15 mouse cellular contexts compared by ENCODE assay signal in genomic region chr13:54596107-54596690, GRCm38 (mm10). TPM values are rescaled to one million over a fixed set of nuclear protein-coding genes. Genes with fewer than 3 reads are reported as not detected.
DNase-seq lines count a peak whose midpoint lies in the region; ATAC-seq and TF ChIP-seq lines count a peak whose summit lies in the region.
"Had no signal": no experiment of that assay in that cellular context is flagged by ENCODE, and none has a peak within 500 bp of the region (broad histone marks: within the 10 kb centered on the region; RNA-seq: fewer than 3 reads in every experiment).

No protein-coding gene starts in this region.

- no peaks in the 10 kb centered on the region for H3K9me3 ChIP-seq in hindbrain, embryonic 16.5 days (ENCODE audit: control insufficient read depth, low read length)
- no peaks in the 10 kb centered on the region for H3K9me3 ChIP-seq in hindbrain, postnatal 0 days (ENCODE audit: low read length)
- no peaks in the 10 kb centered on the region for H3K9me3 ChIP-seq in heart, embryonic 11.5 days (replicated peaks; ENCODE audit: control insufficient read depth, low read length)
- H3K9me3 ChIP-seq in intestine, embryonic 16.5 days (ENCODE audit: control insufficient read depth, low read length), result no peaks in the 10 kb centered on the region
- H3K9me3 ChIP-seq: hindbrain, embryonic 13.5 days; neural tube, embryonic 13.5 days had no signal

- 0 out of 2 replicates have a peak overlapping the region, but pooled peaks have one; percentile 12 for H3K27ac ChIP-seq in hindbrain, embryonic 16.5 days (ENCODE audit: low read depth, low read length)
- no peak overlapping the region for H3K27ac ChIP-seq in hindbrain, postnatal 0 days
- H3K27ac ChIP-seq in heart, embryonic 11.5 days (ENCODE audit: low read depth, low read length), result peak overlapping the region; percentile 50; the same call in 1 of the 2 replicates
- peak overlapping the region; percentile 24; the same call in 1 of the 2 replicates for H3K27ac ChIP-seq in intestine, embryonic 16.5 days (ENCODE audit: low read length)
- H3K27ac ChIP-seq: hindbrain, embryonic 13.5 days; kidney, postnatal 0 days; neural tube, embryonic 13.5 days had no signal

- no peak overlapping the region for H3K4me3 ChIP-seq in hindbrain, embryonic 16.5 days (ENCODE audit: low read length)
- H3K4me3 ChIP-seq in hindbrain, postnatal 0 days (ENCODE audit: low read length), result no peak overlapping the region
- no peak overlapping the region for H3K4me3 ChIP-seq in heart, embryonic 11.5 days (ENCODE audit: low read depth, low read length)
- no peak overlapping the region for H3K4me3 ChIP-seq in intestine, embryonic 16.5 days (ENCODE audit: low read length)
- H3K4me3 ChIP-seq: hindbrain, embryonic 13.5 days; neural tube, embryonic 13.5 days had no signal

- no peak for ATAC-seq in hindbrain, embryonic 16.5 days
- ATAC-seq in hindbrain, postnatal 0 days, result no peak
- ATAC-seq in heart, embryonic 11.5 days (replicated peaks; ENCODE audit: insufficient number of reproducible peaks, low FRiP score, low TSS enrichment), result no peak
- peak; percentile 58 for ATAC-seq in intestine, embryonic 16.5 days

- peaks cover 15% of the 10 kb centered on the region for H3K36me3 ChIP-seq in hindbrain, embryonic 16.5 days (ENCODE audit: control insufficient read depth, insufficient read depth, low read length)
- peaks cover 13% of the 10 kb centered on the region; the same call in 1 of the 2 replicates for H3K36me3 ChIP-seq in hindbrain, postnatal 0 days (ENCODE audit: insufficient read depth, low read length)
- peaks cover 4% of the 10 kb centered on the region; the same call in 1 of the 2 replicates for H3K36me3 ChIP-seq in heart, embryonic 11.5 days (ENCODE audit: control insufficient read depth, insufficient read depth, low read length)
- H3K36me3 ChIP-seq in intestine, embryonic 16.5 days (ENCODE audit: control insufficient read depth, insufficient read depth, low read length), result no peaks in the 10 kb centered on the region

- peak overlapping the region; percentile 22; the same call in 1 of the 2 replicates for H3K9ac ChIP-seq in hindbrain, embryonic 16.5 days (ENCODE audit: low read depth, low read length)
- H3K9ac ChIP-seq in hindbrain, postnatal 0 days (replicated peaks; ENCODE audit: low read length), result no peak overlapping the region
- H3K9ac ChIP-seq in heart, embryonic 11.5 days (ENCODE audit: low read depth, low read length), result no peak overlapping the region
- no peak overlapping the region for H3K9ac ChIP-seq in intestine, embryonic 16.5 days (ENCODE audit: low read depth, low read length)
- H3K9ac ChIP-seq: hindbrain, embryonic 13.5 days; neural tube, embryonic 13.5 days had no signal

- H3K27me3 ChIP-seq in hindbrain, embryonic 16.5 days (replicated peaks; ENCODE audit: control insufficient read depth, insufficient read depth, low read length), result no peaks in the 10 kb centered on the region
- H3K27me3 ChIP-seq in hindbrain, postnatal 0 days (ENCODE audit: insufficient read depth, low read length), result no peaks in the 10 kb centered on the region
- H3K27me3 ChIP-seq in heart, embryonic 11.5 days (ENCODE audit: control insufficient read depth, insufficient read depth, low read length), result no peaks in the 10 kb centered on the region
- H3K27me3 ChIP-seq in intestine, embryonic 16.5 days (replicated peaks; ENCODE audit: control insufficient read depth, insufficient read depth, low read length), result no peaks in the 10 kb centered on the region
- H3K27me3 ChIP-seq: hindbrain, embryonic 13.5 days; neural tube, embryonic 13.5 days had no signal

- WGBS in hindbrain, embryonic 16.5 days, result 85% methylated on average over 8 of the region's 8 CpGs
- 70% methylated on average over 8 of the region's 8 CpGs for WGBS in hindbrain, postnatal 0 days
- 56% methylated on average over 8 of the region's 8 CpGs for WGBS in heart, embryonic 11.5 days (ENCODE audit: insufficient replicate concordance)
- 60% methylated on average over 8 of the region's 8 CpGs for WGBS in intestine, embryonic 16.5 days

- no peak for TF ChIP-seq CTCF in hindbrain, postnatal 0 days (IDR thresholded peaks at IDR 0.05; ENCODE audit: low read depth)

- peaks cover 14% of the 10 kb centered on the region for H3K4me1 ChIP-seq in hindbrain, embryonic 16.5 days (ENCODE audit: control insufficient read depth, insufficient read depth, low read depth, low read length)
- H3K4me1 ChIP-seq in hindbrain, postnatal 0 days (ENCODE audit: insufficient read depth, low read length), result peaks cover 6% of the 10 kb centered on the region
- peaks cover 33% of the 10 kb centered on the region for H3K4me1 ChIP-seq in heart, embryonic 11.5 days (ENCODE audit: control insufficient read depth, insufficient read depth, low read length)
- H3K4me1 ChIP-seq in intestine, embryonic 16.5 days (ENCODE audit: control insufficient read depth, insufficient read depth, low read length), result peaks cover 14% of the 10 kb centered on the region

- no peak overlapping the region for H3K4me2 ChIP-seq in hindbrain, embryonic 16.5 days (ENCODE audit: low read length)
- no peak overlapping the region for H3K4me2 ChIP-seq in hindbrain, postnatal 0 days (ENCODE audit: low read depth, low read length)
- peak overlapping the region; percentile 7 for H3K4me2 ChIP-seq in heart, embryonic 11.5 days
- H3K4me2 ChIP-seq in intestine, embryonic 16.5 days (ENCODE audit: low read depth, low read length), result no peak overlapping the region
- H3K4me2 ChIP-seq: hindbrain, embryonic 13.5 days; neural tube, embryonic 13.5 days had no signal

- DNase-seq in hindbrain, postnatal 0 days (ENCODE audit: low spot score), result no peak
- DNase-seq in Muller cell, postnatal 12 days (ENCODE audit: inconsistent ontology term), result peak; percentile 61
- no peak for DNase-seq in urinary bladder, adult 2 months (ENCODE audit: low spot score)
- DNase-seq in adrenal gland, adult 2 months, result no peak
- no peak for DNase-seq in spleen, adult 18-20 months
- DNase-seq: cerebellum, adult 8-10 months; embryo, embryonic 11 days; left cerebral cortex, postnatal 4 days; retina, postnatal 1 day had no signal

RNA-seq across cellular contexts. Expression of gene Higd2a, which starts 6.2 kb away (rescaled TPM):
- 253 and 288 TPM in 2 replicates for polyA plus RNA-seq in hindbrain, embryonic 16.5 days (2015; fragmentation: Nextera tagmentation; extraction: Ambion mirVana)
- total RNA-seq in hindbrain, postnatal 0 days (2014; rRNA removed), result 177 and 187 TPM in 2 replicates
- polyA plus RNA-seq in hindbrain, postnatal 0 days (2015; fragmentation: Nextera tagmentation; extraction: Ambion mirVana), result 355 and 362 TPM in 2 replicates
- polyA plus RNA-seq in heart, embryonic 11.5 days (2014; fragmentation: Nextera tagmentation; extraction: Ambion mirVana), result 225 and 241 TPM in 2 replicates
- polyA plus RNA-seq in intestine, embryonic 16.5 days (2015; fragmentation: Nextera tagmentation; extraction: Ambion mirVana), result 260 TPM in 2 replicates
- polyA plus RNA-seq in urinary bladder, adult 2 months (2012; rRNA removed), result 165 and 194 TPM in 2 replicates
- total RNA-seq in adrenal gland, adult 2 months (2021), result 100 to 1,000 TPM; 275 to 281 TPM
- 169 TPM in 2 replicates for polyA plus RNA-seq in adrenal gland, adult 2 months (2012; rRNA removed)

RNA-seq across cellular contexts. Expression of gene Nop16, which starts 6.3 kb away (rescaled TPM):
- polyA plus RNA-seq in hindbrain, embryonic 16.5 days (2015; fragmentation: Nextera tagmentation; extraction: Ambion mirVana), result 64.7 and 69.1 TPM in 2 replicates
- 19.7 and 24.5 TPM in 2 replicates for total RNA-seq in hindbrain, postnatal 0 days (2014; rRNA removed)
- 49.9 and 53.0 TPM in 2 replicates for polyA plus RNA-seq in hindbrain, postnatal 0 days (2015; fragmentation: Nextera tagmentation; extraction: Ambion mirVana)
- polyA plus RNA-seq in heart, embryonic 11.5 days (2014; fragmentation: Nextera tagmentation; extraction: Ambion mirVana), result 61.8 and 65.6 TPM in 2 replicates
- polyA plus RNA-seq in intestine, embryonic 16.5 days (2015; fragmentation: Nextera tagmentation; extraction: Ambion mirVana), result 75.3 and 91.4 TPM in 2 replicates
- polyA plus RNA-seq in urinary bladder, adult 2 months (2012; rRNA removed), result 26.1 and 29.7 TPM in 2 replicates
- total RNA-seq in adrenal gland, adult 2 months (2021), result 10 to 100 TPM; 57.9 to 59.3 TPM
- 3.2 and 3.3 TPM in 2 replicates for polyA plus RNA-seq in adrenal gland, adult 2 months (2012; rRNA removed)

RNA-seq across cellular contexts. Expression of gene Cltb, which starts 14.9 kb away (rescaled TPM):
- 244 and 276 TPM in 2 replicates for polyA plus RNA-seq in hindbrain, embryonic 16.5 days (2015; fragmentation: Nextera tagmentation; extraction: Ambion mirVana)
- 184 and 189 TPM in 2 replicates for total RNA-seq in hindbrain, postnatal 0 days (2014; rRNA removed)
- polyA plus RNA-seq in hindbrain, postnatal 0 days (2015; fragmentation: Nextera tagmentation; extraction: Ambion mirVana), result 312 and 318 TPM in 2 replicates
- 38.6 and 39.5 TPM in 2 replicates for polyA plus RNA-seq in heart, embryonic 11.5 days (2014; fragmentation: Nextera tagmentation; extraction: Ambion mirVana)
- 80.1 and 87.4 TPM in 2 replicates for polyA plus RNA-seq in intestine, embryonic 16.5 days (2015; fragmentation: Nextera tagmentation; extraction: Ambion mirVana)
- polyA plus RNA-seq in urinary bladder, adult 2 months (2012; rRNA removed), result 70.9 and 84.6 TPM in 2 replicates
- 100 to 1,000 TPM in 1 of 2 experiments, 10 to 100 TPM in 1; 73.6 to 190 TPM for total RNA-seq in adrenal gland, adult 2 months (2021)
- 60.3 and 70.6 TPM in 2 replicates for polyA plus RNA-seq in adrenal gland, adult 2 months (2012; rRNA removed)

RNA-seq across cellular contexts. Expression of gene Arl10, which starts 21.4 kb away (rescaled TPM):
- polyA plus RNA-seq in hindbrain, embryonic 16.5 days (2015; fragmentation: Nextera tagmentation; extraction: Ambion mirVana), result 96.9 and 100 TPM in 2 replicates
- 159 and 240 TPM in 2 replicates for total RNA-seq in hindbrain, postnatal 0 days (2014; rRNA removed)
- 66.3 and 69.7 TPM in 2 replicates for polyA plus RNA-seq in hindbrain, postnatal 0 days (2015; fragmentation: Nextera tagmentation; extraction: Ambion mirVana)
- 17.6 and 18.4 TPM in 2 replicates for polyA plus RNA-seq in heart, embryonic 11.5 days (2014; fragmentation: Nextera tagmentation; extraction: Ambion mirVana)
- 18.8 and 21.5 TPM in 2 replicates for polyA plus RNA-seq in intestine, embryonic 16.5 days (2015; fragmentation: Nextera tagmentation; extraction: Ambion mirVana)
- polyA plus RNA-seq in urinary bladder, adult 2 months (2012; rRNA removed), result 28.7 and 39.4 TPM in 2 replicates
- 10 to 100 TPM; 35.4 to 61.7 TPM for total RNA-seq in adrenal gland, adult 2 months (2021)
- polyA plus RNA-seq in adrenal gland, adult 2 months (2012; rRNA removed), result 62.5 and 69.5 TPM in 2 replicates

RNA-seq across cellular contexts. Expression of gene Faf2, which starts 25.4 kb away (rescaled TPM):
- polyA plus RNA-seq in hindbrain, embryonic 16.5 days (2015; fragmentation: Nextera tagmentation; extraction: Ambion mirVana), result 61.9 and 64.7 TPM in 2 replicates
- total RNA-seq in hindbrain, postnatal 0 days (2014; rRNA removed), result 39.5 and 41.9 TPM in 2 replicates
- polyA plus RNA-seq in hindbrain, postnatal 0 days (2015; fragmentation: Nextera tagmentation; extraction: Ambion mirVana), result 64.0 and 65.0 TPM in 2 replicates
- 61.1 and 73.8 TPM in 2 replicates for polyA plus RNA-seq in heart, embryonic 11.5 days (2014; fragmentation: Nextera tagmentation; extraction: Ambion mirVana)
- polyA plus RNA-seq in intestine, embryonic 16.5 days (2015; fragmentation: Nextera tagmentation; extraction: Ambion mirVana), result 61.0 and 70.2 TPM in 2 replicates
- polyA plus RNA-seq in urinary bladder, adult 2 months (2012; rRNA removed), result 37.9 and 41.1 TPM in 2 replicates
- 10 to 100 TPM; 79.4 to 82.3 TPM for total RNA-seq in adrenal gland, adult 2 months (2021)
- polyA plus RNA-seq in adrenal gland, adult 2 months (2012; rRNA removed), result 15.7 and 21.0 TPM in 2 replicates
